Mouse (Mus musculus) right cerebral cortex, adult 18-20 months (tissue): Measurements from ENCODE around the gene Rtl8a.
A peak's percentile ranks its signal among the peaks of the same experiment; 100 is the strongest.
"Not testable (repeated sequence)": the region's sequence is repeated elsewhere in the genome, so short reads cannot be mapped to it uniquely, and the experiment has no call there.

Experiments used
- DNase-seq: peaks from one replicate; pipeline ENCODE4 v3.0.0; 2022; ENCODE audit warnings: mixed read lengths

The Rtl8a gene

DNA sequence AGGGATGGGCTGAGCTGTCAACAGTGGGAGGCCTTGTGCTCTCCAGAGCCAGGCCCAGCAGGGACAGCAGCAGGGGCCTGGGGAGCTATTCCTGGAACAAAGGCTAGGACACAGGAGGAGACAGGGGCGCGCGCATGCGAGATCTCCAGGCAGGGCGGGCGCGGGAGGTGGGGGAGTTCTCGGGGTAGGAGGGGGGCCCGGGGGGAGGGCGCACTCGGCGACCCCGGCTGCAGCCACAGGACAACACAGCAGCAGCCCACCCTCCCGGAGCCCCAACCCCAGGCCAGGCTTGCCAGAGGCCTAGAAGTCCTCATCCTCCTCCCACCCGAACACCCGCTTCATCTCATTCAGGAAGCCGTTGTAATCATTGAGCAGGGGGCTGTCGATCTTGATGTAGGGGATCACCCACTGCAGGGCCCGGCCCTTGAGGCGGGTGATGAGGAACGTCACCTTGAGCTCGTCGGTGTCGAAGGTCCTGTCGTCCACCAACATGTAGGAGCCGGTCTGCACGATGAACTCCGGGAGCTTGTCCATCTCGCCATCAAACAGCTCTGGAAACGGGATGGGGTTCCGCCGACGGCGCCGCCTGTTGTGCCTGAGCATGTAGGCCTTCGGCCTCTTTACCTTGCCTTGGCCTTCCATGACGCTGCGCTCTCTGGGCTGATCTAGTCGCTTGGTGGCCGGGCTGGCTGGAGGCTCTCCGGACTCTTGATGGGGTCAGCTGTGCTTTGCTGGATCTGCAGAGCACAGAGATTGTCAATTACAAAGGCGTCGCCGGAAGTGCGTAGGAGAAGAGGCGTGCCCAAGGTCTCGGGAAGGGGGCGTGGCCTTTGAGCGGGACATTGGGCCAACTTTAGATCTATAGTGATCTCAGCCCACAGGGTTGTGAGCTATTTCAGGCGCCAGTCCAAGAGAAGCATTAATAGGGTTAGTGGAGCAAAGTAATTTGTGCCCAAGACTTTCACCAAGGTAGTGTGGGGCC, at the start of gene Rtl8a:
Gene Rtl8a, minus strand, starts transcription at position 703 of the 982 bp plus-strand sequence.
- DNase-seq, result peak; percentile 79

DNA sequence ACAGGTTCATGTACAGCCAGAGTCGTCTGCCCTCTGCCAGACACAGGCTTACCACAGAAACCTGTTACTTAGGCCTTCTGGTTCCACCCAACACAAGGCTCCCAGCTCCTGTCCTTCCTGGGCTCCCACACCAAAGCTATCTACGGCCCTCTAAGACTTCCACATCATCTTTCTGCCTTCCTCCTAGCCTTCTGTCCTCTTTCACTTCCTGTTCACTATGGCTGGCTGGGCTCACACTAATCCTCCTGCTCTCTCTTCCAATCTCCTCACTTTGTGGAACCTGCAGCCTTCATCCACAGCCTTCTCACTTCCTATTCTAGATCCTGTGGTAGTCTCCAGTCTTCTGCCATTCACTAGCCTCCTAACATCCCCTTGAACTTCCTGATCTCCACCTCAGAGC, 49.7 kb upstream of the Rtl8a start:
- no peak for DNase-seq

DNA sequence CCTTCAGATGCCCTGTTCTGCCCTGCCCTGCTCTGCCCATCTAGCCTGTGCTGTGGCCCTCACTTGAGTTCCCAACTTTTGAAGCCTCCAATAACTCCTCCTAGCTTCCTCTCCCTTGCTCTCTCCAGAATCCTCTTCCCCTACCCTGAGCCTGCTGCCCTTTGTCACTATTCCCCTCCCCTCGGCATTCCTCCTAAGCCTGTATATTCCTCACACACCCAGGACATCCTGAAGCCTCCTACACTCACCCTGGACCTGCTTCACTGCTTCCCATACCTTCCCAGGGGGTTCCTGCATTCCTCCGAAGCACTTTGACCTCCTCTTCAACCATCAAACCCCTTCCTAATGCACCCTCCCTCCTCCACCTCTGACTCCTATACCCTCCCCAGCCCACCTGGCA, 48.6 kb upstream of the Rtl8a start:
- DNase-seq, result no peak

DNA sequence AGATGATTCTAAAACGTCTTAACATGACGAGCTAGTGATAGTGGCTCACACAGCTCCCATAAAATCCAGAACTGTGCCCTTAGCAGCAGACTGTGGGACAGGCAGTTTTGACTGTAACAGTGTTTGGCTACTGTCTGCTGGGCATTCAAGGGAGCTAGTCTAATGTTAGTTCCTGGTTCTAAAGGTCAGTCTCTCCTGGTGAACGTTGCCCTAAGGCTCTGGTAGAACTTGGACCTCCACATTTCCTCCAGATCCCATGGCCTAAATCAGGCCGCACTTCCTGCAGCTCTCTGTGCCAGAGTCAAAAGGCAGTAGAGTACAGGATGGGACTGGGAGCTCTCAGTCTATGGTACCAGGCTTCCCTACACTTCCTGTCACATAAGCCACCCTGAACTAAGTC, 41.2 kb upstream of the Rtl8a start:
- not testable (repeated sequence) for DNase-seq

DNA sequence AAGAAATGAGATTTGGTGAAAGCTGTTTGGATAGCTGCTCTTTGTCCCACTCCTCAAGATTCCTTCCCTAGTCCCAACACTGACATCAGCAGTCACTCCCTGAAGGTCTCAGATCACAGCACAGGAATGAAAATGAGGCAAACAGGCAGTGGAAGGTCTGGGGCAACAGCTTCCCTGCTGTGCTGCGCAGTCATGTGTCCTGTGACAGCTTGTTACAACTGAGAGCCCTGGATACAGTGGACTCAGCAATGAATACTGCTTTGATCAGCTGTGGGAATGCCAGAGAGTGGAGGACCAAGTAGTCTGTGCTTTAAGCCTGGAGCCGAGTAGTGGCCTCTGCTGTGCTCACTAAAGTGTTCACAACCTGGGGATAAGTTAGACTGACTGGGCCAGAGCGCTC, 39.2 kb upstream of the Rtl8a start:
- DNase-seq, result not testable (repeated sequence)

DNA sequence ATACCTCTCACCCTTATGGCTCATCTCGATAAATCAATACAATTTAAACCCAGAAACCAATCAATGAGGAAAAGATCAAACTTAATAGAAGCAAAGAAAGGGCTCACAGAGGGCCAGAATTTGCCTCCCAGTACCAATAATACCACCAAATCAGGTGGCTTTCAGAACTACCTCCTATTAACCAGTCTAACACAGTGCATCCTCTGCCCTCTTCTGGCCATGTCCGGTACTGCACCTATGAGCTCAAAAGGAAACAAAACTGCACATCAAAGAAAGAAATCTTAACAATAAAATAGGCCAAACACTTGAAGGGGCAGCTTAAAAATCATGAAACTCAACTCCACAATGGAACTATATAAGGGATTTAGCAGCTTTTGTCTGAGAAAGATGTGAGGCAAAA, 33.5 kb upstream of the Rtl8a start:
- peak; percentile 53 for DNase-seq

DNA sequence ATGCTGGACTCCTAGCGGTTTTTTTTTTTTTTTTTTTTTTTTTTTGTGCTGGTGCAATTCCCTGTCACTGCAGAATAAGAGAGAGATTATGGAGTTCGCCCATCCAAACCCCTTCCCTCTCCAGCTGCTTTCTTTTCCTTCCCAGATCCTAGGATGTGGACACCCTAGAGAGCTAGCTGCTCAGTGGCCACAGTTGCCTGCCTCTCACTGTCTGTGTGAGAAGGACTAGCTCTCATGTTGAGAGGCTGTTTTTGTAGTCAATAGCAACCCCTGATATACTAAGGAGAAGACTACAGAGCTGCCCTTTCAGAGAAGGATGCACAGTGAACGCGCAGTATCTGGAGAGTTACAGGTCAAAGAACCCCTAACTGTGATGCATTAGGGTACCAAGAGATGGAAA, 27.2 kb upstream of the Rtl8a start:
- DNase-seq, result not testable (repeated sequence)

DNA sequence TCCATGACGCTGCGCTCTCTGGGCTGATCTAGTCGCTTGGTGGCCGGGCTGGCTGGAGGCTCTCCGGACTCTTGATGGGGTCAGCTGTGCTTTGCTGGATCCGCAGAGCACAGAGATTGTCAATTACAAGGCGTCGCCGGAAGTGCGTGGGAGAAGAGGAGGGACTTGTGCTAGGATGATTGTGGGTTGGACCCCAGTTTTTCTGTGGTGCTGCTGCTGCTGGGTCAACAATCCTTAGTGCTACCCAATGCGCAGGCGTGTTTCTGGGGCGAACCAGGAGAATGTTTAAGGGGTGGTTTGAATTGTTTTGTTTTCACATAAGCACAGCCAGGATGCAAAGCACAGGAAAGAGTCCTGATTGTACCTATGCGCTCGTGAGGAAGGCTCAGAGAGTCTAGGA, 26.8 kb upstream of the Rtl8a start, which contains the start of gene Rtl8b:
Gene Rtl8b, minus strand, starts transcription at position 115 of the 400 bp plus-strand sequence.
- peak; percentile 91 for DNase-seq

DNA sequence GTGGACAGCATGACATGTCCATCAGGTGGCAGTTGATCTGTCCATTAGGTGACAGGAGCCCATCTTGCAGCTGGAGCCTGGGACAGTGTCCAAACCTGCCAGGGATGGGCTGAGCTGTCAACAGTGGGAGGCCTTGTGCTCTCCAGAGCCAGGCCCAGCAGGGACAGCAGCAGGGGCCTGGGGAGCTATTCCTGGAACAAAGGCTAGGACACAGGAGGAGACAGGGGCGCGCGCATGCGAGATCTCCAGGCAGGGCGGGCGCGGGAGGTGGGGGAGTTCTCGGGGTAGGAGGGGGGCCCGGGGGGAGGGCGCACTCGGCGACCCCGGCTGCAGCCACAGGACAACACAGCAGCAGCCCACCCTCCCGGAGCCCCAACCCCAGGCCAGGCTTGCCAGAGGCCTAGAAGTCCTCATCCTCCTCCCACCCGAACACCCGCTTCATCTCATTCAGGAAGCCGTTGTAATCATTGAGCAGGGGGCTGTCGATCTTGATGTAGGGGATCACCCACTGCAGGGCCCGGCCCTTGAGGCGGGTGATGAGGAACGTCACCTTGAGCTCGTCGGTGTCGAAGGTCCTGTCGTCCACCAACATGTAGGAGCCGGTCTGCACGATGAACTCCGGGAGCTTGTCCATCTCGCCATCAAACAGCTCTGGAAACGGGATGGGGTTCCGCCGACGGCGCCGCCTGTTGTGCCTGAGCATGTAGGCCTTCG, 26.2 kb upstream of the Rtl8a start:
- DNase-seq, result not testable (repeated sequence)

DNA sequence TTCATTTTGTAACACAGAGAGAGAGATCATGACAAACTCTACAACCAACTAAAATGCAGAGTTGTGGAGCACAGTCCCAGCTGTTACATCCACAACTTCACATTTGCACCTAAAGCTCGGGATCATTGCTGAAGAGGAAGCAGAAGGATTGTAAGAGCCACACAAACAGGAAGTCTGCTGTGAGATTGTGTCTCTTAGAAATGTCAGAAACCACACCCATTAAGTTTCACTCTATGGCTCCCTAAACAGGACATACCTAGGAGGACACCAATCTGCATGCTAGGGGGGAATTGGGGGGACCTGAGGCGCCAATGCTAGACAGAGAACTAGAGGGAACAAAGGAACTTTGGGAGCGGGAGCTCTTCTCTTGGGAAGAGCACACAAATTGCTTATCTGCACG, 9.4 kb upstream of the Rtl8a start:
- DNase-seq, result not testable (repeated sequence)

DNA sequence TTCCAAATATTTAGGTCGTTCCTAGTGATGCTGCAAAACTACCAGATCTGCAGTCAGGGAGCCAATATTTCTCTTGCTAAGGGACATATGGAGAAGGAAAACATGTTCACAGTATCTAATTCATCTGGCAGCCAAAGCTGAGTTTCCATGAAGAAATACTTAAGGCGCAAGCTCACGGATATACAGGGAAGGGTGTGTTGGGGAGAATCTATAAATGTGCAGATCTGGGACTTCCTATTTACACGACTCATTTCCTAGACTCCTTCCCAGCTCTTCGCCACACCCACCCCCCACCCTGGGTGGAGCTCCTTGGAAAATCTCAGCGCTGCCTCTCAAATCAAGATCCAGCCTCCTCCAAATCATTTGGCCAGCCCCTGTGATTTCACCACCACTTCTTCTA, 2.4 kb upstream of the Rtl8a start:
- no peak for DNase-seq

DNA sequence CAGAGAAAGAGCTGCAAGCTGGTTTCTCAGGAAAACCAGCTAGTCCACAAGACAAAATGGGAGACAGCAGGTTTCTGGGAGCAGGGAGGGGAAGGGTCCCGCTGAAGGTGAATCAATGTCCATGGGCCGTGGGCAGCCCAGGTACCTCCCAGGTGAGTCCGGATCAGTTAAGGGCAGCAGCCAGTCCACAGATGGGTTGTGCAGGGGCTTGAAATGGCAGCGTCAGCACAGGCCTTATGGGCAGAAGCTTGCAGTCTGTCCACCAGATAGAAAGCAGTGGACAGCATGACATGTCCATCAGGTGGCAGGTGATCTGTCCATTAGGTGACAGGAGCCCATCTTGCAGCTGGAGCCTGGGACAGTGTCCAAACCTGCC, 890 bp downstream of the Rtl8a start:
- DNase-seq, result not testable (repeated sequence)

DNA sequence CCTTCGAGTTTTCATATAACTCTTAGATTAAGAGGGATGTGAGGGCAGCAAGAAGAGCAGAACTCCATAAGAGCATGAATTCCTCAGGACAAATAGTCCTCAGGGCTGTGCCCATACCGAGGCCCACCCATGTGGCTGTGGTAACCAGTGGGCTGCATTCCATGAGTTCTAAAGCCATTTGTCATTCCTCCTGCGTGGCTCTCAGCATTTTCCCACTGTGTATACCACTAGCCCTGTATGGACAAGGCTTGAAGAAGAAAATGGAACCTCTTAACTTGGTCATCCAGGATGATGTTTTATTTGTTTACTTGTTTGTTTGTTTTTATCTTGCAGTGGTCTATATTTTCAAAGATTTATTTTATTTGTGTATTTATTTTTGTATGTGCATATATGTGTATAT, 5.4 kb downstream of the Rtl8a start:
- DNase-seq, result not testable (repeated sequence)

DNA sequence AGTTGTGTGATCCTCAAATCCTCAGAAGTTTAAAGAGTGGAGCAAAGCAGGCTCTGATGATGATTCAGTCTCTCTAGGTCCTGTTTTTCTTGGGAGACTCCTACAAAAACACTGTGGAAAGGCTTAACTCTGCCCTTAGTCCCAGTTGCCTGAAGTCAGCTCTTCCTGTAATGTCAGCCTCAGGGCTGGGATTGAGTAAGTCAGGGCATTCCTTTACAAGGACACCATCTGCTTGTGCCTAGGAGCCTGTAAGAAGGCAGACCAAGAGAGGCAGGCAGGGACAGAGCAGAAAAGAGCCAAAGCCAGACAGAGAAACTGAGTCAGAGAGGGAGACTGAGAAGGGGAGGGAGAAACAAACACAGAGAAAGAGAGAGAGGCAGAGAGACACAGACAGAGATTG, 32.1 kb downstream of the Rtl8a start:
- DNase-seq, result not testable (repeated sequence)

DNA sequence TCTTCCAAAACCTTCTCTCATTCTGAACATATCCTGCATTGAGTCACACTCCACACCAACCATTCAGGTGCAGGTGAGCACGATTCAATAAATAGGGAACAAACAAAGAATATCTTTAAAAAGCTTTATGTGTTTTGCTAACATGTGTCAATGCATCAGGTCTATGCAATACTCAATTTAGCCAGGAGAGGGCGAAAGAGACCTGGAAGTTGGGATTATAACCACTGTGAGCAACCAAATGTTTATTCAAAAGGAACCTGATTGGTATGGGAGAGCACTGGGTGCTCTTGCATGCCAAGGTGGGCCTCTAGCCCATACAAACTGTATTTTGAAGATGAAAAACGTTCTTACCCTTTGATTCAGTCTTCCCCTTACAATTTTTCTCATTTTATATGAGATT, 32.9 kb downstream of the Rtl8a start:
- peak; percentile 62 for DNase-seq

DNA sequence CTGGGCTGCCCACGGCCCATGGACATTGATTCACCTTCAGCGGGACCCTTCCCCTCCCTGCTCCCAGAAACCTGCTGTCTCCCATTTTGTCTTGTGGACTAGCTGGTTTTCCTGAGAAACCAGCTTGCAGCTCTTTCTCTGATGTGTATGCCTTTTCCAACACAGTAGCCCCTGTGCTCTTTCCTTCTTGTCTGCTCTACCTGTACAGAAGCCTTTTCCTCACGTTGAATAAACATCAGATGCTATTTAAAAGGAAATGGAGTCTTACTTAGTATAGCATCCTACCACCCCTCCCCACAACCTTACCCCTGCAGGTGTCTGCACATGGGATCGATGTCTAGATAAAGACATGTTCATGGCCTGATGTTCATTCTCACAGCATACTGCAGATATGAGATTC, 34.6 kb downstream of the Rtl8a start, which contains the start of gene Gm14597:
Gene Gm14597, minus strand, starts transcription at position 101 of the 400 bp plus-strand sequence.
- DNase-seq, result not testable (repeated sequence)

DNA sequence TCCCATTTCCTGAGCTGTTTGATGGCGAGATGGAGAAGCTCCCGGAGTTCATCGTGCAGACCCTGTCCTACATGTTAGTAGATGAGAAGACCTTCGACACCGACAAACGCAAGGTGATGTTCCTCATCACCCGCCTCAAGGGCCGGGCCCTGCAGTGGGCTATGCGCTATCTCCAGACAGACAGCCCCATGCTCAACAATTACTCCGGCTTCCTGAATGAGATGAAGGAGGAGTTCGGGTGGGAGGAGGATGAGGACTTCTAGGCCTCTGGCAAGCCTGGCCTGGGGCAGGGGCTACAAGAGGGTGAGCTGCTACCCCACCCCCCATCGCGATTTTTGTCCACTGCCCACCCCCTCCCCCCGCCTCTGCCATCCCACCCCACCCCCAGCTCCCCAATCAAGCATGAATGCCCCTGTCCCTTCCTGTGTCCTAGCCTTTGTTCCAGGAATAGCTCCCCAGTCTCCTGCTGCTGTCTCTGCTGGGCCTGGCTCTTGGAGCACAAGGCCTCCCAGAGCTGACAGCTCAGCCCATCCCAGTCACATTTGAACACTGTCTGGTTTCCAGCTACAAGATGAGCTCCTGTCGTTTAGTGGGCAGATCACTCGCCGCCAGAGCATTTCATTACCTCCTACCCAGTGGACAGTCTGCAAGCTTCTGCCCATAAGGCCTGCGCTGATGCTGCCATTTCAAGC, 35.2 kb downstream of the Rtl8a start:
- peak; percentile 3 for DNase-seq

DNA sequence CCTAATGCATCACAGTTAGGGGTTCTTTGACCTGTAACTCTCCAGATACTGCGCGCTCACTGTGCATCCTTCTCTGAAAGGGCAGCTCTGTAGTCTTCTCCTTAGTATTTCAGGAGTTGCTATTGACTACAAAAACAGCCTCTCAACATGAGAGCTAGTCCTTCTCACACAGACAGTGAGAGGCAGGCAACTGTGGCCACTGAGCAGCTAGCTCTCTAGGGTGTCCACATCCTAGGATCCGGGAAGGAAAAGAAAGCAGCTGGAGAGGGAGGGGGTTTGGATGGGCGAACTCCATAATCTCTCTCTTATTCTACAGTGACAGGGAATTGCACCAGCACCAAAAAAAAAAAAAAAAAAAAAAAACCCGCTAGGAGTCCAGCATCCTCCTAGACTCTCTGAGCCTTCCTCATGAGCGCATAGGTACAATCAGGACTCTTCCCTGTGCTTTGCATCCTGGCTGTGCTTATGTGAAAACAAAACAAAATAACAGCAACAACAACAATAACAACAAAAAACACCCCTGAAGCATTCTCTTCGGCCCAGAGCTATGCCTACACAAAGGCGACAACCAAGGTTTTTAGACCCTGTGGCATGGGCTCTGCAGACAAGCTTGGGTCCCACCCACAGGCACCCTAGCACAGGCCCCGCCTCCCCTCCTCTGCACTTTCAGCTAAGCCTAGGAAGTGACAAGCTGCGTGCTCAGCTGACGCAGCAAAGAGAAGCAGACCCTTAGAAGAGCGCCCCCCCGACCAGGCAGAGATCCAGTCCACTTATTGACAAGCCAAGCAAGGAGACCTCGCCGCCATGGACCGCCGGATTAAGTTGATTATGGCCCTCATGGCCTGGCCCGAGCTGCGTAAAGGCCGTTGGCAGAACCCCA, 36.0 kb downstream of the Rtl8a start, which contains the start of gene Rtl8c:
Gene Rtl8c, plus strand, starts transcription at position 791 of the 880 bp plus-strand sequence.
- peak; percentile 86 for DNase-seq

DNA sequence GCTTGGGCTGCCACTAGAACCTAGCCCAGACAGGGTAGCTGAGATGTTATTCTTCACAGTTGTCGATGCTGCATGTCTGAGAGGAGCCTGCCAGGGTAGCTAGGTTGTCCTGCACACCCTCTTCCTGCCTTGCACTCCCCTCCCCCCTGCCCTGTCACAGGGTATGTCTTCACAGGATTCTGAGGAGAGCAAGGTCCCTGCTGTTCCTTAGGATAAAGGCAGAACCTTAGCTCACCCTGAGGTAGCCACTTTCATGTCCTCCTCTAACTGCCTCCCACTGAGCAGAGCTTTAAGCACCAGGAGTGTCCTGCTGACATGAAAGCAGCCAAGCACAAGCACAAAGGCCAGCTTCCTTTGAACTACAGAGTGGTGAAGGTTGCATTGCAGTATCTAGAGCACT, 37.3 kb downstream of the Rtl8a start:
- not testable (repeated sequence) for DNase-seq

DNA sequence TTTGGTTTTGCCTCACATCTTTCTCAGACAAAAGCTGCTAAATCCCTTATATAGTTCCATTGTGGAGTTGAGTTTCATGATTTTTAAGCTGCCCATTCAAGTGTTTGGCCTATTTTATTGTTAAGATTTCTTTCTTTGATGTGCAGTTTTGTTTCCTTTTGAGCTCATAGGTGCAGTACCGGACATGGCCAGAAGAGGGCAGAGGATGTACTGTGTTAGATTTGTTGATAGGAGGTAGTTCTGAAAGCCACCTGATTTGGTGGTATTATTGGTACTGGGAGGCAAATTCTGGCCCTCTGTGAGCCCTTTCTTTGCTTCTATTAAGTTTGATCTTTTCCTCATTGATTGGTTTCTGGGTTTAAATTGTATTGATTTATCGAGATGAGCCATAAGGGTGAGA, 43.5 kb downstream of the Rtl8a start:
- peak; percentile 36 for DNase-seq
